Mouse (Mus musculus) layer of hippocampus, adult 18-20 months (tissue): ENCODE results near the gene Ppp1r13b. TPM values are rescaled to one million over a fixed set of nuclear protein-coding genes. Genes with fewer than 3 reads are reported as not detected.

ENCODE experiments used
- DNase-seq, 2 experiments: peaks; one replicate each; pipeline ENCODE4 v3.0.0; 2022; ENCODE audit warnings: low spot score in 2 of 2
- total RNA-seq, 2 experiments: library from RNA; stranded (reverse); gene quantifications; 2 replicates each; pipeline ENCODE4 v1.2.3; 2021

Ppp1r13b gene
- total RNA-seq, 2 experiments from 2014 or later = 92.7 to 98.4 TPM

DNA sequence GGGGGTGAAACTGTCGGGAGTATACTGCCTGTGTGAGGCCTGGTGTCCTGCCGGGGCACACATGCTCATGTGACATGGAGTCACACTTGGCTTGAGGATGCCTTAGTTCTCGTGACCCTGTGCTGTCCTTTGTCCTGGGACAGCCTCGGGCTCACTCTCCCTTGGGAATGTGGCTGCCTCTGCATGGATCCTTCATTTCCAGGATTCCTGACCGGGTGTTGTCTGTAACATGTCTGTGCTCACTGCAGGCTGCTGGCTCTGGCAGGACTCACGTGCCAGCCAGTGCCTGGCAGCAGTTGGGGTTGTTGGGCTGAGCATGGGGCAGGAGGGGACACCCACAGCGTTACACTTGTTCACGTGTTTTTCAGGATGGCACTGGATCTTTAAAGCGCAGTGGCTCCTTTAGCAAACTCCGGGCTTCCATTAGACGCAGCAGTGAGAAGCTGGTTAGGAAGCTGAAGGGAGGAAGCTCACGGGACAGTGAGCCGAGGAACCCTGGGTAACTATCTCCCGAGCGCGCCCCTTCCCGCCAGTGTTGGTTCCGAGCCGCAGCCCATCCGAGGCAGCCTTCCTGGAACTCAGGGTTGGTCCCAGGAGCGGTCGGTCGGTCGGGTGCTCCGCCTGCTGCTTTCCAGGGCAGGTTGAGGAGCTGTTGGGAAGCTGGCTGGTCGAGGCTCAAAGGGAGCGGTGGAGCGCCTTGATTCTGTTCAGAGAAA is 112.6 kb downstream of the Ppp1r13b start:
- no peak for DNase-seq

- no peak for DNase-seq
Observed at GRCm38 (mm10) chr12:111794526-111795179, 113.3 kb downstream of the Ppp1r13b start.

GRCm38 (mm10) chr12:111794102-111794501 is 113.8 kb downstream of the Ppp1r13b start:
- DNase-seq = no peak

GRCm38 (mm10) chr12:111791474-111792104 is 116.3 kb downstream of the Ppp1r13b start:
- no peak for DNase-seq

DNA sequence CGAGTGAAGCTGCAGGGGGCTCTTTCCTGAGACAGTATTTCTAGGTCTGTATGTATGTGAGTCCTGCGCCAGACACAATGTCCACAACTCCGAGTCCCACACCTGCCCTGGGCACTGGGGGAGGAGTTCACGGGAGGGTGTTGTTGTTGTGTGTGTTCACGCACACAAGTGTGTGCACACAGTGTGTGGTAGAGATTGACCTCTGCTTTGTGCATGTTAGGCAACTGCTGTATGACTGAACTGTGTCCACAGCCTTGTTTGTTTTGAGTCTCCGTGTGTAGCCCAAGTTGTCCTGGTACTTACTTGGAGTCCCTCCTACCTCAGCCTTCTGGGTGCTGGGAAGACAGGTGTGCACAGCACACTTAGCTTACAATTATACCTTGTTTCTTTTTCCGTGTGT is 117.3 kb downstream of the Ppp1r13b start:
- no peak for DNase-seq

DNA sequence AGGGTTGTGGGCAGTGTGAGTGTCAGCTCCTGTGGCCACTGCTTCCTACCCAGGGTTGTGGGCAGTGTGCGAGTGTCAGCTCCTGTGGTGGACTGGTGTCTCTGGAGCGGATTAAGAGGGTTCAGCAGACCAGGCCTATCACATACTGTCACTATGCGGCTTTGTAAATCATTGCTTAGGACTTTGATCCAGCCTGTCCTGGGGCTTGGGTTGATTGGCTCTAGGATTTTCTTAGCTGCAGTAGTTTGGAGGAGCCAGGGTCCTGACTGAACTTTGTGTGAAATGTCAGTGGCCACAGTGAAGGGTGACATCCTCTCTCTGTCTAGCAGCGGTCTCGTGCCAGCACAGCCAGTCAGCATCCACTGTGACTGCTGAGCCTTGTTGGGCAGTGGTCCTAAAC is 117.8 kb downstream of the Ppp1r13b start:
- no peak for DNase-seq

DNA sequence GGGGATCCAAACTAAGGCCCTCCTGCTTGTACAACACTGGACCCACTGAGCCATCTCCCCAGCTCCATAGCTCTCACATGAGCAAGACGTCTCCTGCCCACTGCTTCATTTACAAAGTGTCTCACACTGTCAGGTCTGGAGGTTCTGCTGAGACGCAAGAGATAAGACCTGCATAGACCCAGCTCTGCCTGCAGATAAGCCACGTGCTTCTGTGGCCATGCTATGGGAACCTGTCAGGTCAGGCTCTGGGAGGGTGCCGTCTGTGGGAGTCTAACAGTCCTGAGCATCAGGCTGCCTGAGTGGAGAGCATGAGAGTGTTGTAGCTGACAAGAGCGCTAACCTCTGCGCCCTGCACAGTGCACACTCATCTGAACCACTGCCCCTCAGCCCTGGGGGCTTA is 120.9 kb downstream of the Ppp1r13b start:
- DNase-seq = no peak

- no peak for DNase-seq
Observed at GRCm38 (mm10) chr12:111785174-111785573, 122.7 kb downstream of the Ppp1r13b start.

GRCm38 (mm10) chr12:111779544-111779943 is 128.4 kb downstream of the Ppp1r13b start:
- no peak for DNase-seq

Other genes with a start within 250 kb of the Ppp1r13b start
- gene Ckb, start 235.8 kb downstream of the Ppp1r13b start, total RNA-seq = 1,000 to 10,000 TPM; 1,388 to 1,396 TPM
- gene Trmt61a, start 230.0 kb downstream of the Ppp1r13b start, total RNA-seq = 10 to 100 TPM; 18.5 to 18.8 TPM
- 10 to 100 TPM; 54.9 to 58.5 TPM for gene Bag5, start 194.9 kb downstream of the Ppp1r13b start, total RNA-seq
- gene Apopt1, start 194.8 kb downstream of the Ppp1r13b start, total RNA-seq = 10 to 100 TPM; 32.9 to 37.4 TPM
- gene Klc1, start 149.3 kb downstream of the Ppp1r13b start, total RNA-seq = 100 to 1,000 TPM; 682 to 695 TPM
- 1 to 10 TPM; 4.0 to 6.0 TPM for gene Xrcc3, start 94.2 kb downstream of the Ppp1r13b start, total RNA-seq
- gene Zfyve21, start 93.9 kb downstream of the Ppp1r13b start, total RNA-seq = 10 to 100 TPM; 23.4 to 23.8 TPM
- 100 to 1,000 TPM; 341 to 347 TPM for gene Atp5mpl, start 58.9 kb upstream of the Ppp1r13b start, total RNA-seq
- gene Tdrd9, start 63.4 kb upstream of the Ppp1r13b start, total RNA-seq = under 1 TPM; 0.25 to 0.52 TPM
- gene Rd3l, start 73.2 kb upstream of the Ppp1r13b start, total RNA-seq = under 1 TPM in 1 of 2 experiments, not detected in 1; 0.35 TPM
- gene Aspg, start 198.6 kb upstream of the Ppp1r13b start, total RNA-seq = 1 to 10 TPM; 3.8 TPM
- gene Kif26a, start 238.1 kb upstream of the Ppp1r13b start, total RNA-seq = 1 to 10 TPM; 3.9 to 4.5 TPM